Mouse (Mus musculus): ENCODE results near the gene Lpp.

GRCm38 (mm10) chr16:24504838-24505605 lies 111.7 kb downstream of the Lpp start:
- TF ChIP-seq CTCF (IDR thresholded peaks at IDR 0.05; ENCODE audit: insufficient read depth, low read length) (no peak), POLR2A (IDR thresholded peaks at IDR 0.05; ENCODE audit: borderline replicate concordance, extremely low read depth, low read depth, low read length) (no peak)

Measured in lung, adult 2 months (tissue).